Mouse (Mus musculus): ENCODE measurements at regions not wholly inside any gene's neighbourhood (a gene's known extent, or its start where the extent isn't known, plus 50 kb on each side); places are given as distances from the start of the nearest gene placed in this dataset.

DNA sequence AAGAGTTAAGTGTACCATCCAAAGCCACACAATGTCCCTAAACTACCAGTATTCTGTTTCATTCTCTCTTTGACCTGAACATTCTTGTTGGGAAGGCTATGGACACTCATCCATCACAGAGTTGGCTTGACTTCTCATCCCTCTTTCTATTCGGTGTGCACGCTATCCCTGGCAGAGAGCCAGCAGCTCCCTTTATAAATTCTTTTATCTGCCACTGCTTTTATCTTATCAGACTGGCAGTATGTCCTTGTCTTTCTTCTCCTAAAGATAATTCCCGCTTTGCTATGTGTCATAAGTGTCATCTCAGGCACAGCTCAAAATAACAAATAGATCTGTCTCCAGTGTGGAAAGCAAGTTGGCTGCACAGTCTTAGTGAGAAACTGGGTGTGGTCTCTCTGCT, 106.6 kb upstream of the Lipc start:
- DNase-seq, result no peak

DNA sequence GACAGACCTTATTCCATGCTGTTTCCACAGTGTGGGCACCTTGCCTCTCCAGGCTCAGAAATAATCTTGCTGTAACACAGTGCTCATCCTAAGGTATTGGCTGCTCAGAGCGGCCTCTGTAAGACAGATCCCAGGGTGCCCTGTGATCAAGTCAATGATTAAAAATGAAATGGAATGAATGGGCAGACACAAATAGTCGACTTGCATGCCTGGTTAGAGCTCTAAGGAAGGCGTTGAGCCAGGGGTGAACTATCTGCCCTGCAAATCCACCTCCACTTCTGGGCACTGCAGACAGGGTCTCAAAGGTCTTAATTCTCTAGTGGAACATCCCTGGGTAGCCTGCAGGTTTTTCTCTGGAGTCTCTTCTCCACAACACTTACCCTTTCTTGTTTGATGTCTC, 104.8 kb upstream of the Lipc start:
- no peak for DNase-seq

DNA sequence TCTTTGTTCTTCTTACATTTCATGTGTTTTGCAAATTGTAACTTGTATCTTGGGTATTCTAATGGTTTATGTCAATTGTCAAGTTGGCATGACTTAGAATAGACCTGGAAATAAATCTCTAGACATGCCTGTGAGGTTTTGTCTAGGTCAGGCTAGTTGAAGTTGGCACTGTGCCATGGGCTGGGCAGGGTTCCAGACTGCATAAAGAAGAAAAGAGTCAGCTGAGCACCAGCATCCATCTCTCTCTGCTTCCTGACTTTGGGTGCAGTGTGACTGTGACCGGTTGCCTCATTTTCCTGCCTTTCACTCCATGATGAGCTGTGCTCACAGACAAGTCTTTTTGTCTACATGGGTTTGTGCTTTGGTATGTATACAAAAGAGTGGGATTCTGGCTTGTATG, 91.9 kb upstream of the Lipc start:
- peak; percentile 13 to 33 for DNase-seq

DNA sequence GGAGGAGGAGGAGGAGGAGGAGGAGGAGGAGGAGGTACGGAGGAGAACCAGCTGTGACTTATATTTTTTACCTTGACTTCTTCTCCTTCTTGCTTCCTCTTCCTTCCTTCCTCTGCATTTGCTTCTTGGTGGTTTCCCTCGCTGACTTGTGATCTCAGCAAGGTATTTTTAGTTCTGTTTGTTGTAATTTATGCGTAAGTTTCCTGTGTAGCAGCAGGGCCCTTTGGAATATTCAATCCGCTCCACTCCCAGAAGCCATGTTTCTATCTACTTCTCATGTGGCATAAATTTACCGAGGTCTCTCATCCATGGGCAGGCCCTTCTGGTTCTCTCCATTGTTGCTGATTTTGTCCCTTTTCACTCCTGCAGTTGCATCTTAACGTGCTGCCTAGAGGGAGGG, 83.3 kb upstream of the Lipc start:
- DNase-seq, result no peak

DNA sequence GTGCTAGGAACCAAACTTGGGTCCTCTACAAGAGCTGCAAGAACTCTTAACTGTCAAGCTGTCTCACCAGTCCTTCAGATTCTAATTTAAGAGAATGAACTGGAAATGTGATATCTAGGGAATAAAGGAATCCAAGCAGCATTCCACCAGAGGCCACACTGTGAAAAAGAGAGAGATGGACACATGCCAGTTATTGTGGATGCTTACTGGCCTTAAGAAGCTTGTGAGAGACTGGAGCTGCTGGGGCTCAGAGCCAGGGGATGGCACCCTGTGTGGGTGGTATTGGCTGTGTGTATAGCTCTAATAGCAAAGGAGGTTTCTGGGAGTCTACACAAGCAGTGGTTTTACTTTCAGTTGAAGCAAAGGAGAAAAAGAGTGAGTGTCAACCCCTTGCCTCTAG, 80.1 kb upstream of the Lipc start:
- no peak for DNase-seq

DNA sequence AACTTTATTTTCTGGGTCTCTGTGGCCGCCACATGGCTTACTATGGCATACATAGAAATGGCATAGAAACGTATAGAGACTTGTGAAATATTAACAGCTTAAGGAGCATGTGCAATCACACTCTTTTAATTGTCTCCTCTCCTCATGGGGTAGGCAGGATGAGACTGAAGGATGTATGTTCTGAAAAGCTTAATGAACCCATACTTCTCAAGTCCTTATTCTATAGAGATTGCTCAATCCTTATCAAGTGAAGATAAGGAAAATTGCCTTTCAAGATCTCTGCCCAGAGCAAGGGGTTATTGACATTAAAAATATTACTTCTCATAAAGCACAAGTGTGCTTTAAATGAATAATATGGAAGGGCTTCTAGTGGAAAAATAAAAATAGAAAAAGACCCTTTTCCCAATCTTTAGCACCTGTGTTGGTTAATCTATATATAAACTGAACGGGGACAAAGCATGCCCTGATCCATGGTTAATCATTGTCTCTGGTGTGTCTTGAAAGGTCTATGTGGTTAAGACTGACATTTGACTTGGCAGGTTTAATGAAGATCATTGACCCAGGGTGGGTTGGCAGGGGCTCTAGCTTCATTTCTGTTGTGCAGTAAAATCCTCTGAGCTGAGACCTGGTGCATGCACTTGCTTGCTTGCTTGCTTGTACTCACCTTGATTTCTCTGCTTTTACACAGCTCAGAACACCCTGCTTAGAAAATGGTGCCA, 78.3 kb upstream of the Lipc start:
- no peak for DNase-seq

DNA sequence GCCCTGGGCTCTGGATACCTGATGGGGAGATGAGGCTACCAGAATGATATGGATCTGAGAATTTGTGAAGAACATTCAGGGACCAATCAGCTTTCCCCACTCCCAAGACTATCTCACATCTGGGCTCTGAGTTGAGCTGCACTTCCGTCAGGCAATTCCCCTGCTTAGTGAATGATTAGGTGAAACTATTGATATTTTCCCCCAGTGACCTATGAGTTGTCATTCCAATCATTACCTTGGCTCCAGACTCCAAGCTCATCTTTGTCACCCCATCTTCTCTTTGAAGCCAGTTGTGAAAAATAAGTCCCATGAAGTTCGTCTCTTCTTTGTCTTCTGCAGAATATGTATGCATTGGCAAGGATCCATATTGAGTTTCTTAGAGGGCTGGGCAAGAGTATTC, 76.1 kb upstream of the Lipc start:
- DNase-seq, result no peak

DNA sequence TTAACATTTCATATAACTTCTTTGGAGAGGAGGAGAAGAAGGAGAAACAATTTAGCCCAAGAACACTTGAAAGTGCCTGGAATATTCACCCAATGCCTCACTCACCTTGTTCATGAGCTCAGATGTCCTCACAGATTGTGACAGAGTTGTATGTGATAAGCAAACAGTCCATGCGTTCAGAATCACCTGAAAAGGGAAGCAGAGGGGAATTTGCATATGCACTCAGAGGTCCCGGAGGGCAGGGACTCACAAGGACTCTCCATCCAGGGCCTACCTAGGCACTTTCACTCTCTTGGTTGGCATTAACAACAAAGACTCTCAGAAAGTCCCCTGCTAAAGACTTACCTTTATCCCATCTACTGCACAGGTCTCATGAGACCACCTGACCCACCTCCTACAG, 75.6 kb upstream of the Lipc start:
- no peak for DNase-seq

DNA sequence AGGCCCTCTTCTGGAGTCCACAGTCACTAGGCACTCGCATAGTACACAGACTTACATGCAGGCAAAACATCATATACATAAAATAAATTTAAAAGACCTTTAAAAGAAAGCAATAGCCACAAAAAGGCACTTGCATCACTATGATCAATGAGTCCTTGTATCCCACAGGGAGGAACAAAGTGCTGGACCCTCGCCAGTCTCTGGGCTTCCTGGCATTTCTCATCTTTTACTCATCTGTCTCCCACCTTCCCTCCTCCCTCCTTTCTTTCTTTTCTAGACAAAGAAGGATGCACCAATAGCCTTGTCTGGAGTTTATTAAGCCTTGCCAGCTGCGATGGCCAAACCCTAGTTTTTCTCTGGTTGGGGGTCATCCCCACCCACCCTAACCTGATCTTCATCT, 73.2 kb upstream of the Lipc start:
- no peak for DNase-seq

DNA sequence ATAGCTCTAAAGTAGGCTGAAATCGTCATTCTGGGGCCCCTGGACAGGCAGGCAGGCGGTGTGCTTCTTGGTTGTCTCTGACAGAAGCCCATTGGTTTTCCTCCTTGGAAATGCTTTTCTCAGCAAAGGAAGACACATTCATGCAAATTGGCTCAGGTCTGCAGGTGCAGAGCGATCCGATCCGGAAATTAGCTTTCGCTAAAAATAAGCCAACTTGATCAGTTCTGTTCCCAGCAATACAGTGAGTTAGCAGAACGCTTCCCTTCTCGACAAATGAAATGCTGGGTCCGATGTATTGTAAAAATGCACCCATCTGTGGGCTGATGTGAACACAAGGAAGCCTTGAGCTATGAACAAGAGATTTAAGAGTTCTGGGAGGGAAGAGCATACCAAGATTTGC, 66.2 kb upstream of the Lipc start:
- no peak for DNase-seq

DNA sequence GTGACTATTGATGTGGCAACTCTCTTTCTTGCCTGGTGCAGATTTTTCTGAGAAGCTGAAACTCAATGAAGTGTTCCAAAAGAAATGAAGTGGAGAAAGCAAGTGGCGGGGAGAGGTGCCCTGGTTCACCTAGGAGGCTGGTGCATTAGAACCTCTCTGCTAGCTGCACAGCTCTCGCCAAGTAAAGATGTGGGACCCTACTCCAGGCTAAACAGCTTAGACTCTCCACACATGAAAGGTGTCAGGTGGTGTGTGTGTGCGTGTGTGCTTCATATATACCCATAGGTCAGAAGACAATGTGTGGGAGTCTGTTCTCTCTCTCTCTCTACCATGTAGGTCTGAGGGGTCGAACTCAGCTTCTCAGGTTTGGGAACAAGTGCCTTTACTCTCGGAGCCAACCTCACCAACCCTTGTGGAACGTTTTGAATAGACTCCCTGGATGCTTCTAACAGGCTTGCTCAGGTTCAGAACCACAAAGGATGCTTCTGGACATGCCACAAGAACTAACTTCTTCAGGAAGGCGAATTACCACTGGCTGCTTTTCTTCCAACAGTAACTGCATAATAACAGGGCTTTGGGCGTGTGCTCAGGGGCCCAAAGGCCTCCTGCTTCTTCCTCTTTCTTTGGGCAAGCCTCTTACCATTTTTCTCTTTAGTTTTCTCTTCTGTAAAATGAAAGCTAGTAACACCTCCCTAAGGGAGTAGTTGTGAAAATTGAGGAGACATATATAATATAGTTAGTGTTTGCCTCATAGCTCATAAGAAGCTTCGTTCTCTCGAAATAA, 65.6 kb upstream of the Lipc start:
- DNase-seq, result no peak

DNA sequence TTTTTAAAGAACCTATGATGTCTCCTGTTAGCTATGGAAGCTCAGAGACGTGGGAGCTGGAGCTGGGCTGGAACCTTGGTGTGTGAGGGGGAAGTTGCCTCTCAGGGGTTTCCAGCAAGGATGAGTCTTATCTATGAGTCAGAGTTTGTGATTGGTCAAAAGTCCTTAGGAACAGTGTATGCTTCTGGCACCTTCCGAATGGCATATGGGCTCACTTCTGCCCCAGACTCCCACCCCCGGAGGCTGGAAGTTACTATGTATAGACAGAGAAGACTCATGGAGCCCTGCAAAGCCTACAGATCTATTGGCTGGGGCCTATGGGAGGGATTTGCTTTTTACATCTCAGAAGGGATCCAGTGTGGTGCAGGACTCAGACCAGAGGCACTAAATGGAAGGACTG, 63.9 kb upstream of the Lipc start:
- peak in 1 of 2 experiments; percentile 5 for DNase-seq

DNA sequence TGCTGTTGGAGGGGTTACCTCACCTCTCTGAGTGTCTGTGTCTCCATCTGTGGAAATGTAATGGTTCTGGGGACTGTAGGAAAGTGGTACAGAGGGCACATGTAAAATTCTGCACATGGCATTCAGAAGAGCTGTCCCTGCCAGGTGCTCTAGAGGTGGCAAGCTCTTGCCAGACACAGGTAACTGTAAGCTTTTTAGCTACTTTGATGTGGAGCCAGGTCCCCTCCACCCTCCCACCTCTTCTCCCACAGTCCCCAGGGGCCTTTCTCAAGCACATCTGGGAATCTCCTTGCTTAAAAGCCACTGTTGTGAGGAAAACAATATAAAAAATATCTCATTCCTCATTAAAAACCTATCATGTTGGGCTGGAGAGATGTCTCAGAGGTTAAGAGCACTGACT, 63.4 kb upstream of the Lipc start:
- DNase-seq, result no peak

DNA sequence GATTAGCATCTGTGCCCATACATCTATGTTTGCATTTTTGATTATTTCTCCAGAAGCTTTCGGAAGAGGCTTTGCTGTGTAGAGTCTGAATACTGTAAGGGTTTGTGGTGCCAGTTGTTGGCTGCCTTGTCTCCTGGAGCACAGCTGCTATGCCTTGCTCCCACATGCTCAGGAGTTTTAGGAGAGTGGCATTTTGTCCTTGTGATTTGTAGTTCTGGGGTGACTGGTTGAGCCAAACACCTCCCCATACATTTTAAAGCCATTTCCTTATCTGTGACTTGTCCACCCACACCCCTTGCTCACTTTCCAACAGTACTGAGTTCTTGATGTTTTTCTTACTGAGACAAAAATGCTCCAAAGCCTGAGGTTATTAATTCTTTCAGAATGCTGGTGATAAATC, 60.4 kb upstream of the Lipc start:
- no peak for DNase-seq

DNA sequence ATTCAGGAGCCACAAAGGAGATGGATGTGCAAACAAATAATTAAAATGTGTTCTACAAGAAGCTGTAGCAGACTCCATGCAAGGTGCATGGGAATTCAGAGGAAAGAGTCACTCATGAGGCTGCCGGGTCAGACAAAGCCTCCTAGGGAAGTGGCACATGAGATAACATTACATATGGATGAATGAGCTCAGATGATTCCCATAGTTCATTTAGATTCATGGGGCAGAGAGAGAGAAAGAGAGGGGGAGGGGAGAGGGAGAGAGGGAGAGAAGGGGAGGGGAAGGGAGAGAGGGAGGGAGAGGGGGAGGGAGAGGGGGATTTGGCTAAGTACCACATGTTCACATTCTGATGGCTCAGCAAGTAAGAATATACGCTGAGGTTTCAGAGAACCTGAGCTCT, 52.6 kb upstream of the Lipc start:
- no peak for DNase-seq

All from cerebellum, adult 18-20 months (tissue).